Mouse (Mus musculus): Measurements from ENCODE around the gene Nkx1-1.

DNA sequence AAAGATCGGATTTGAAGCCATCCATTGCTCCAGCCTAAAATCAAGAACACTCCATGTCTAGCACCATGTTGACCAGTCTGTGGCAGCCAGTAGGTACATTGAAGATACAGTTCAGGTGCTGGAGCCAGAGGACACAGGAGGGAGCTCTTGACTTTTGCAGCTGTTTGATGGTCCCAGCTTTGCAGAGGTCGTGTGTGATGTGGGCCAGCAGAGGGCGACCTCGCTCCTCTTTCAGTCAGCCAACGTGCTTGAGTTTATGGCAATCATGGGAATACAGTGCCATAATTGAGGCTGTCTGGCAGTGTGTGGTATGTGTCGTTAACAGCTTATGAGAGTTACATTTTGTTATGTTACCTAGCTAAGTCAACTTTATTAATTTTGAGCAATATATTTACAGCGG, 40.0 kb downstream of the Nkx1-1 start:
- TF ChIP-seq CTCF (IDR thresholded peaks at IDR 0.05; ENCODE audit: control insufficient read depth, insufficient read depth, low read length) (peak; percentile 98), POLR2A (IDR thresholded peaks at IDR 0.05; ENCODE audit: borderline replicate concordance, control insufficient read depth, low read depth, low read length) (no peak)
